Mouse (Mus musculus) CH12.LX (cell line): Measurements from ENCODE around the gene Mad1l1. TPM values are rescaled to one million over a fixed set of nuclear protein-coding genes. Genes with fewer than 3 reads are reported as not detected.

Source experiments
- DNase-seq: peaks from one replicate; pipeline ENCODE4 v3.0.0-alpha.2; 2013; ENCODE audit errors: extremely low read depth
- H3K27ac ChIP-seq: 2 replicates; pipeline ENCODE4 v1.5.1; 2012; ENCODE audit warnings: low read depth, mild to moderate bottlenecking, control low read depth, moderate library complexity; ENCODE audit not compliant: insufficient read depth
- H3K27me3 ChIP-seq: replicated peaks from 2 replicates; pipeline ENCODE3; 2012; ENCODE audit warnings: inconsistent platforms
- H3K36me3 ChIP-seq, 2 experiments: replicated peaks in 1 of 2; 2 replicates each; pipeline versions ENCODE3 to v1.6.1; 2012; ENCODE audit warnings: inconsistent platforms in 1 of 2, low read length in 1 of 2, mild to moderate bottlenecking in 1 of 2, mixed read lengths in 1 of 2, moderate library complexity in 1 of 2; ENCODE audit not compliant: control insufficient read depth in 1 of 2, insufficient read depth in 1 of 2
- H3K4me1 ChIP-seq, 2 experiments: 2 replicates each; pipeline ENCODE4 v1.6.1; 2012; ENCODE audit warnings: inconsistent platforms in 1 of 2, moderate library complexity in 1 of 2; ENCODE audit not compliant: insufficient read depth in 2 of 2, control insufficient read depth in 1 of 2
- H3K4me2 ChIP-seq: 2 replicates; pipeline ENCODE4 v1.6.1; 2012; ENCODE audit warnings: low read depth, mild to moderate bottlenecking, control low read depth; ENCODE audit not compliant: poor library complexity, insufficient read depth, severe bottlenecking
- H3K4me3 ChIP-seq, 3 experiments: fragments of 150-350 bp in 1 of 3; sonication (generic) in 1 of 3; replicated peaks in 1 of 3; 2 replicates each; pipeline versions ENCODE3 to v1.5.1; 2011 to 2012; ENCODE audit warnings: low read depth in 2 of 3, low read length in 2 of 3, mild to moderate bottlenecking in 2 of 3, moderate library complexity in 2 of 3, control low read depth in 1 of 3, improper control_type of control experiment in 1 of 3, inconsistent platforms in 1 of 3, mixed read lengths in 1 of 3; ENCODE audit not compliant: poor library complexity in 1 of 3
- H3K79me2 ChIP-seq: replicated peaks from 2 replicates; pipeline ENCODE4 v1.6.1; 2012; ENCODE audit warnings: mild to moderate bottlenecking, moderate library complexity; ENCODE audit not compliant: control insufficient read depth, poor library complexity, insufficient read depth, severe bottlenecking; ENCODE audit errors: extremely low read depth
- H3K9ac ChIP-seq: 2 replicates; pipeline ENCODE4 v1.6.1; 2012; ENCODE audit warnings: low read depth, mild to moderate bottlenecking, control low read depth, moderate library complexity; ENCODE audit not compliant: insufficient read depth
- H3K9me3 ChIP-seq: replicated peaks from 2 replicates; pipeline ENCODE3; 2012; ENCODE audit warnings: low read length, inconsistent platforms, mixed read lengths
- CHD2 ChIP-seq: IDR thresholded peaks from 2 replicates; pipeline ENCODE4 v1.6.1; 2011; ENCODE audit warnings: low read length, improper control_type of control experiment
- CTCF ChIP-seq, 2 experiments: IDR thresholded peaks in 1 of 2; conservative IDR thresholded peaks in 1 of 2; 2 replicates each; pipeline ENCODE4 v1.5.1; 2011 to 2012; ENCODE audit warnings: low read depth in 2 of 2, low read length in 2 of 2, improper control_type of control experiment in 1 of 2, inconsistent platforms in 1 of 2, mild to moderate bottlenecking in 1 of 2, moderate library complexity in 1 of 2
- E2F4 ChIP-seq: IDR thresholded peaks from 2 replicates; pipeline ENCODE4 v1.6.1; 2011; ENCODE audit warnings: low read depth, low read length, improper control_type of control experiment; ENCODE audit not compliant: insufficient replicate concordance
- EP300 ChIP-seq: IDR thresholded peaks from 2 replicates; pipeline ENCODE4 v1.6.1; 2011; ENCODE audit warnings: low read length, improper control_type of control experiment
- ETS1 ChIP-seq: conservative IDR thresholded peaks from 2 replicates; pipeline ENCODE4 v1.6.1; 2012; ENCODE audit warnings: low read depth, mild to moderate bottlenecking, inconsistent platforms, low read length, improper control_type of control experiment, moderate library complexity
- HCFC1 ChIP-seq: IDR thresholded peaks from 2 replicates; pipeline ENCODE4 v1.6.1; 2012; ENCODE audit warnings: low read depth, mild to moderate bottlenecking, inconsistent platforms, low read length, improper control_type of control experiment
- IRF4 ChIP-seq: IDR thresholded peaks from 2 replicates; pipeline ENCODE4 v1.6.1; 2014; ENCODE audit warnings: low read depth, mild to moderate bottlenecking, inconsistent platforms, low read length, improper control_type of control experiment
- JUN ChIP-seq: IDR thresholded peaks from 2 replicates; pipeline ENCODE4 v1.6.1; 2011; ENCODE audit warnings: low read depth, mild to moderate bottlenecking, low read length, improper control_type of control experiment, moderate library complexity; ENCODE audit not compliant: insufficient read depth
- KAT2A ChIP-seq: IDR thresholded peaks from 2 replicates; pipeline ENCODE4 v1.6.1; 2012; ENCODE audit warnings: low read length, improper control_type of control experiment, inconsistent platforms; ENCODE audit not compliant: insufficient replicate concordance
- MAX ChIP-seq: IDR thresholded peaks from 2 replicates; pipeline ENCODE4 v1.6.1; 2011; ENCODE audit warnings: low read length, improper control_type of control experiment
- MXI1 ChIP-seq: IDR thresholded peaks from 2 replicates; pipeline ENCODE4 v1.6.1; 2011; ENCODE audit warnings: mild to moderate bottlenecking, low read depth, low read length, improper control_type of control experiment
- MYC ChIP-seq: IDR thresholded peaks from 2 replicates; pipeline ENCODE4 v1.6.1; 2011; ENCODE audit warnings: low read depth, mild to moderate bottlenecking, improper control_type of control experiment, low read length
- NELFE ChIP-seq: IDR thresholded peaks from 2 replicates; pipeline ENCODE4 v1.6.1; 2011; ENCODE audit warnings: low read depth, low read length, improper control_type of control experiment
- NRF1 ChIP-seq: IDR thresholded peaks from 2 replicates; pipeline ENCODE4 v1.6.1; 2014; ENCODE audit warnings: low read depth, mild to moderate bottlenecking, inconsistent platforms, low read length, improper control_type of control experiment, moderate library complexity
- POLR2A ChIP-seq: IDR thresholded peaks from 2 replicates; pipeline ENCODE4 v1.6.1; 2011; ENCODE audit warnings: low read depth, mild to moderate bottlenecking, improper control_type of control experiment, low read length
- RCOR1 ChIP-seq: conservative IDR thresholded peaks from 2 replicates; pipeline ENCODE4 v1.6.1; 2012; ENCODE audit warnings: low read depth, mild to moderate bottlenecking, inconsistent platforms, low read length, improper control_type of control experiment
- SIN3A ChIP-seq: IDR thresholded peaks from 2 replicates; pipeline ENCODE4 v1.6.1; 2012; ENCODE audit warnings: low read length, improper control_type of control experiment, inconsistent platforms
- USF2 ChIP-seq: conservative IDR thresholded peaks from 2 replicates; pipeline ENCODE4 v1.6.1; 2011; ENCODE audit warnings: low read depth, low read length, improper control_type of control experiment
- ZC3H11A ChIP-seq: IDR thresholded peaks from 2 replicates; pipeline ENCODE4 v1.6.1; 2012; ENCODE audit warnings: low read depth, mild to moderate bottlenecking, inconsistent platforms, low read length, improper control_type of control experiment
- ZKSCAN1 ChIP-seq: IDR thresholded peaks from 2 replicates; pipeline ENCODE4 v1.6.1; 2012; ENCODE audit warnings: low read depth, inconsistent platforms, low read length, improper control_type of control experiment, borderline replicate concordance
- ZMIZ1 ChIP-seq: IDR thresholded peaks from 2 replicates; pipeline ENCODE4 v1.6.1; 2012; ENCODE audit warnings: low read depth, mild to moderate bottlenecking, inconsistent platforms, low read length, improper control_type of control experiment
- ZNF384 ChIP-seq: IDR thresholded peaks from 2 replicates; pipeline ENCODE4 v1.6.1; 2012; ENCODE audit warnings: low read depth, low read length, improper control_type of control experiment, inconsistent platforms
- dilution Hi-C: fragments of 300-500 bp; cut with MboI; formaldehyde crosslinking; loops from 2 replicates; pipeline ENCODE4 v1.14.3; 2020; ENCODE audit warnings: low sequenced_read_pairs; ENCODE audit not compliant: extremely low pct_unique_long_range_greater_than_20kb, extremely low pct_ligation_motif_present
- in situ Hi-C: fragments of 300-500 bp; cut with MboI; formaldehyde crosslinking; loops from 3 replicates; pipeline ENCODE4 v1.14.3; 2019; ENCODE audit warnings: low sequenced_read_pairs, low pct_ligation_motif_present, low pct_unique_long_range_greater_than_20kb, mixed read lengths
- polyA plus RNA-seq: library from polyadenylated mRNA; unstranded; fragments of >175 nt; gene quantifications from 2 replicates; pipeline ENCODE4 v1.2.1, GENCODE M21; 2012; ENCODE audit warnings: low read depth; ENCODE audit not compliant: insufficient read length
- total RNA-seq, 2 experiments: library from RNA; depleted of rRNA; stranded (reverse); fragments of 300-350 nt in 1 of 2; fragments of >200 nt in 1 of 2; gene quantifications; 2 replicates each; pipeline ENCODE4 v1.2.3; 2012 to 2014

Gene Mad1l1
- total and polyA plus RNA-seq, 3 experiments = 24.8 to 45.6 (median 28.9) TPM

GRCm38 (mm10) chr5:140251989-140252388 is 69.4 kb downstream of the Mad1l1 start:
- TF ChIP-seq ZKSCAN1 (no peak), USF2 (no peak), ZNF384 (no peak), JUN (no peak), MYC (no peak), CHD2 (no peak), KAT2A (no peak), POLR2A (no peak), ZC3H11A (no peak), NELFE (no peak), CTCF (conservative IDR thresholded peaks at IDR 0.05 in 1 of 2, IDR thresholded peaks at IDR 0.05 in 1 of 2; ENCODE audit: low read depth in 2 of 2, low read length in 2 of 2) (no peak), ZMIZ1 (no peak), EP300 (no peak), MXI1 (no peak), MAX (no peak), HCFC1 (no peak), RCOR1 (no peak), IRF4 (no peak)
- TF ChIP-seq, all 38 proteins: peak for 0
- no peak for DNase-seq
- H3K4me3 ChIP-seq = no peak overlapping the region
- H3K36me3 ChIP-seq = peaks cover 3 to 91% of the 10 kb centered on the region in 2 experiments
- H3K4me1 ChIP-seq = peaks cover 0 to 26% of the 10 kb centered on the region in 2 experiments; a peak in 2 of 4 replicates
- dilution Hi-C loops = no loop called here
- no peak overlapping the region for H3K9ac ChIP-seq
- in situ Hi-C loops = no loop called here
- H3K4me2 ChIP-seq = no peak overlapping the region
- H3K9me3 ChIP-seq = no peaks in the 10 kb centered on the region
- no peak overlapping the region for H3K27ac ChIP-seq
- H3K27me3 ChIP-seq = no peaks in the 10 kb centered on the region
- no peaks in the 10 kb centered on the region for H3K79me2 ChIP-seq

GRCm38 (mm10) chr5:140250370-140250769 is 71.0 kb downstream of the Mad1l1 start:
- DNase-seq = no peak
- H3K27me3 ChIP-seq = no peaks in the 10 kb centered on the region
- H3K4me1 ChIP-seq = peaks cover 0 to 11% of the 10 kb centered on the region in 2 experiments; a peak in 2 of 4 replicates
- no peak for TF ChIP-seq USF2
- no peak for TF ChIP-seq E2F4
- no peak for TF ChIP-seq NRF1
- TF ChIP-seq SIN3A = no peak
- TF ChIP-seq POLR2A = no peak
- no peak for TF ChIP-seq HCFC1
- TF ChIP-seq ETS1 = no peak
- H3K9me3 ChIP-seq = no peaks in the 10 kb centered on the region
- H3K79me2 ChIP-seq = no peaks in the 10 kb centered on the region
- no peak overlapping the region for H3K9ac ChIP-seq
- peaks cover 3 to 86% of the 10 kb centered on the region in 2 experiments for H3K36me3 ChIP-seq
- no peak overlapping the region for H3K27ac ChIP-seq
- no peak overlapping the region for H3K4me2 ChIP-seq
- H3K4me3 ChIP-seq = no peak overlapping the region
- dilution Hi-C loops (no loop called here), in situ Hi-C loops (no loop called here)
